8 mouse cellular contexts compared by ENCODE assay signal in genomic region chr2:3418883-3419431, GRCm38 (mm10). TPM values are rescaled to one million over a fixed set of nuclear protein-coding genes. Genes with fewer than 3 reads are reported as not detected.
DNase-seq lines count a peak whose midpoint lies in the region; ATAC-seq and TF ChIP-seq lines count a peak whose summit lies in the region.

No protein-coding gene starts in this region.

- under 1% methylated on average over 38 of the region's 38 CpGs for WGBS in hindbrain, embryonic 15.5 days

- peak overlapping the region; percentile 61 for H3K4me3 ChIP-seq in hindbrain, embryonic 15.5 days

- DNase-seq in Patski (ENCODE audit: low read depth, low spot score), result peak; percentile 54
- DNase-seq in cerebellum, postnatal 14 days, result peak; percentile 96 to 97
- peak; percentile 89 to 92 for DNase-seq in frontal cortex, postnatal 25 days (ENCODE audit: low spot score in 2 of 2)
- peak; percentile 88 for DNase-seq in left cerebral cortex, adult 11 months (ENCODE audit: low spot score)
- DNase-seq in lung, postnatal 4 days, result peak; percentile 96 to 97
- peak; percentile 93 for DNase-seq in retina, postnatal 7 days (ENCODE audit: low read depth, low spot score)
- peak; percentile 87 for DNase-seq in urinary bladder, adult 2 months (ENCODE audit: low spot score)

- H3K9me3 ChIP-seq in hindbrain, embryonic 15.5 days, result no peaks in the 10 kb centered on the region

- 0 out of 2 replicates have a peak overlapping the region, but pooled peaks have one; percentile 30 for H3K27ac ChIP-seq in hindbrain, embryonic 15.5 days (replicated peaks)

- H3K4me1 ChIP-seq in hindbrain, embryonic 15.5 days (replicated peaks), result peaks cover 12% of the 10 kb centered on the region

- no peaks in the 10 kb centered on the region for H3K36me3 ChIP-seq in hindbrain, embryonic 15.5 days

- H3K27me3 ChIP-seq in Patski, result peaks cover 36% of the 10 kb centered on the region
- peaks cover 11% of the 10 kb centered on the region; the same call in 1 of the 2 replicates for H3K27me3 ChIP-seq in hindbrain, embryonic 15.5 days

- TF ChIP-seq CTCF in Patski (IDR thresholded peaks at IDR 0.05), result no peak

- peak overlapping the region; percentile 68 for H3K4me2 ChIP-seq in hindbrain, embryonic 15.5 days

- CTCF ChIA-PET in Patski (lab: Charles Lee), result no interaction called here

- POLR2A ChIA-PET in Patski (lab: Charles Lee), result no interaction called here

- peak overlapping the region; percentile 51 for H3K9ac ChIP-seq in hindbrain, embryonic 15.5 days

- ATAC-seq in Patski, result peak; percentile 74
- ATAC-seq in hindbrain, embryonic 15.5 days (ENCODE audit: low FRiP score, low read depth), result peak; percentile 95

- in situ Hi-C loops in Patski (cut with MboI; ENCODE audit: low pct_unique_long_range_greater_than_20kb), result no loop called here

RNA-seq across cellular contexts. Expression of gene Meig1, which starts 3.5 kb away (rescaled TPM):
- 0.15 TPM for polyA plus RNA-seq in Patski (2021)
- 5.5 and 6.0 TPM in 2 replicates for polyA plus RNA-seq in hindbrain, embryonic 15.5 days (2015; fragmentation: Nextera tagmentation; extraction: Ambion mirVana)
- 0.22 and 0.29 TPM in 2 replicates for polyA plus RNA-seq in urinary bladder, adult 2 months (2012; rRNA removed)

RNA-seq across cellular contexts. Expression of gene Dclre1c, which starts 5.0 kb away (rescaled TPM):
- 5.7 TPM for polyA plus RNA-seq in Patski (2021)
- polyA plus RNA-seq in hindbrain, embryonic 15.5 days (2015; fragmentation: Nextera tagmentation; extraction: Ambion mirVana), result 8.1 and 8.2 TPM in 2 replicates
- 9.7 and 11.9 TPM in 2 replicates for polyA plus RNA-seq in urinary bladder, adult 2 months (2012; rRNA removed)

RNA-seq across cellular contexts. Expression of gene Olah, which starts 21.9 kb away (rescaled TPM):
- polyA plus RNA-seq in Patski (2021), result 0.04 TPM
- not detected in 2 replicates for polyA plus RNA-seq in hindbrain, embryonic 15.5 days (2015; fragmentation: Nextera tagmentation; extraction: Ambion mirVana)
- polyA plus RNA-seq in urinary bladder, adult 2 months (2012; rRNA removed), result not detected in 2 replicates

RNA-seq across cellular contexts. Expression of gene Suv39h2, which starts 55.9 kb away (rescaled TPM):
- polyA plus RNA-seq in Patski (2021), result 4.9 TPM
- 8.0 TPM in 2 replicates for polyA plus RNA-seq in hindbrain, embryonic 15.5 days (2015; fragmentation: Nextera tagmentation; extraction: Ambion mirVana)
- 1.0 and 1.1 TPM in 2 replicates for polyA plus RNA-seq in urinary bladder, adult 2 months (2012; rRNA removed)

Comparison
In these comparisons a context has a peak if more than half of its experiments do, and no peak if none do; other contexts are left out.
1. Peak in every context shown above with its lines: DNase-seq, ATAC-seq, H3K4me3 ChIP-seq and H3K27ac ChIP-seq.